8 mouse cellular contexts compared by ENCODE assay signal in genomic region chr3:50381861-50382693, GRCm38 (mm10).
DNase-seq lines count a peak whose midpoint lies in the region; ATAC-seq and TF ChIP-seq lines count a peak whose summit lies in the region.

No protein-coding gene starts in this region.

- no peak for TF ChIP-seq CTCF in brain, embryonic 14.5 days (IDR thresholded peaks at IDR 0.05; ENCODE audit: borderline replicate concordance, extremely low read depth, insufficient read depth, insufficient read length)

- peak; percentile 53 for DNase-seq in brain, embryonic 14.5 days (ENCODE audit: low read depth)
- peak; percentile 34 for DNase-seq in embryo, embryonic 9.5 days (ENCODE audit: extremely low spot score)
- no peak for DNase-seq in neural tube, embryonic 11.5 days (ENCODE audit: low spot score)
- DNase-seq in left cerebral cortex, adult 9 months (ENCODE audit: low spot score in 2 of 2), result no peak
- no peak for DNase-seq in spleen, postnatal 36 days (ENCODE audit: low spot score in 2 of 2)
- no peak for DNase-seq in gastrocnemius, postnatal 10 days

- no peaks in the 10 kb centered on the region for H3K27me3 ChIP-seq in hindbrain, embryonic 12.5 days
- H3K27me3 ChIP-seq in liver, embryonic 12.5 days (replicated peaks), result no peaks in the 10 kb centered on the region
- H3K27me3 ChIP-seq in neural tube, embryonic 11.5 days (ENCODE audit: control insufficient read depth, insufficient read depth, low read length), result no peaks in the 10 kb centered on the region

- H3K4me3 ChIP-seq in hindbrain, embryonic 12.5 days, result peak overlapping the region; percentile 30
- H3K4me3 ChIP-seq in liver, embryonic 12.5 days, result peak overlapping the region; percentile 34
- peak overlapping the region; percentile 1; the same call in 1 of the 2 replicates for H3K4me3 ChIP-seq in neural tube, embryonic 11.5 days (ENCODE audit: low read depth, low read length)

- WGBS in hindbrain, embryonic 12.5 days, result 40% methylated on average over 22 of the region's 22 CpGs
- WGBS in liver, embryonic 12.5 days (ENCODE audit: insufficient replicate concordance), result 23% methylated on average over 22 of the region's 22 CpGs
- WGBS in neural tube, embryonic 11.5 days, result 41% methylated on average over 22 of the region's 22 CpGs

- H3K36me3 ChIP-seq in hindbrain, embryonic 12.5 days, result no peaks in the 10 kb centered on the region
- H3K36me3 ChIP-seq in liver, embryonic 12.5 days, result no peaks in the 10 kb centered on the region
- H3K36me3 ChIP-seq in neural tube, embryonic 11.5 days (ENCODE audit: control insufficient read depth, insufficient read depth, low read length), result no peaks in the 10 kb centered on the region

- H3K4me2 ChIP-seq in hindbrain, embryonic 12.5 days (replicated peaks), result peak overlapping the region; percentile 46
- peak overlapping the region; percentile 56 for H3K4me2 ChIP-seq in liver, embryonic 12.5 days
- H3K4me2 ChIP-seq in neural tube, embryonic 11.5 days (ENCODE audit: low read depth), result peak overlapping the region; percentile 22

- H3K4me1 ChIP-seq in hindbrain, embryonic 12.5 days, result peaks cover 12% of the 10 kb centered on the region; the same call in 1 of the 2 replicates
- peaks cover 4% of the 10 kb centered on the region; the same call in 1 of the 2 replicates for H3K4me1 ChIP-seq in liver, embryonic 12.5 days
- peaks cover 5% of the 10 kb centered on the region; the same call in 1 of the 2 replicates for H3K4me1 ChIP-seq in neural tube, embryonic 11.5 days (ENCODE audit: control insufficient read depth, insufficient read depth, low read length)

- H3K9me3 ChIP-seq in hindbrain, embryonic 12.5 days (replicated peaks), result no peaks in the 10 kb centered on the region
- no peaks in the 10 kb centered on the region for H3K9me3 ChIP-seq in liver, embryonic 12.5 days (replicated peaks)
- no peaks in the 10 kb centered on the region for H3K9me3 ChIP-seq in neural tube, embryonic 11.5 days (ENCODE audit: control insufficient read depth, low read length)

- TF ChIP-seq POLR2A in brain, embryonic 14.5 days (IDR thresholded peaks at IDR 0.05; ENCODE audit: borderline replicate concordance, extremely low read depth, insufficient read depth, insufficient read length, poor library complexity, severe bottlenecking), result no peak

- peak; percentile 68; the same call in 1 of the 2 replicates for ATAC-seq in hindbrain, embryonic 12.5 days (ENCODE audit: low FRiP score)
- ATAC-seq in liver, embryonic 12.5 days, result no peak
- peak; percentile 58 for ATAC-seq in neural tube, embryonic 11.5 days (ENCODE audit: insufficient read depth, low FRiP score, low TSS enrichment)

- H3K9ac ChIP-seq in hindbrain, embryonic 12.5 days, result no peak overlapping the region
- no peak overlapping the region for H3K9ac ChIP-seq in liver, embryonic 12.5 days
- H3K9ac ChIP-seq in neural tube, embryonic 11.5 days (ENCODE audit: low read length), result no peak overlapping the region

- H3K27ac ChIP-seq in hindbrain, embryonic 12.5 days, result no peak overlapping the region; the same call in 1 of the 2 replicates
- no peak overlapping the region for H3K27ac ChIP-seq in liver, embryonic 12.5 days
- H3K27ac ChIP-seq in neural tube, embryonic 11.5 days (ENCODE audit: low read depth, low read length), result no peak overlapping the region

Comparison
In these comparisons a context has a peak if more than half of its experiments do, and no peak if none do; other contexts are left out.
1. DNase-seq: peak in brain, embryonic 14.5 days (single experiment) and embryo, embryonic 9.5 days (single experiment); none in neural tube, embryonic 11.5 days (single experiment), left cerebral cortex, adult 9 months (0 of 2), spleen, postnatal 36 days (0 of 2) and gastrocnemius, postnatal 10 days (single experiment).
2. Peak in every context shown above with its lines, with median percentiles within 50 percentile points of each other: H3K4me2 ChIP-seq and H3K4me3 ChIP-seq.